Mouse (Mus musculus): Measurements from ENCODE around the gene Cpsf4l. TPM values are rescaled to one million over a fixed set of nuclear protein-coding genes. Genes with fewer than 3 reads are reported as not detected.

Gene Cpsf4l
- polyA plus RNA-seq, 1 experiment from 2014 or later, result 0.18 TPM

DNA sequence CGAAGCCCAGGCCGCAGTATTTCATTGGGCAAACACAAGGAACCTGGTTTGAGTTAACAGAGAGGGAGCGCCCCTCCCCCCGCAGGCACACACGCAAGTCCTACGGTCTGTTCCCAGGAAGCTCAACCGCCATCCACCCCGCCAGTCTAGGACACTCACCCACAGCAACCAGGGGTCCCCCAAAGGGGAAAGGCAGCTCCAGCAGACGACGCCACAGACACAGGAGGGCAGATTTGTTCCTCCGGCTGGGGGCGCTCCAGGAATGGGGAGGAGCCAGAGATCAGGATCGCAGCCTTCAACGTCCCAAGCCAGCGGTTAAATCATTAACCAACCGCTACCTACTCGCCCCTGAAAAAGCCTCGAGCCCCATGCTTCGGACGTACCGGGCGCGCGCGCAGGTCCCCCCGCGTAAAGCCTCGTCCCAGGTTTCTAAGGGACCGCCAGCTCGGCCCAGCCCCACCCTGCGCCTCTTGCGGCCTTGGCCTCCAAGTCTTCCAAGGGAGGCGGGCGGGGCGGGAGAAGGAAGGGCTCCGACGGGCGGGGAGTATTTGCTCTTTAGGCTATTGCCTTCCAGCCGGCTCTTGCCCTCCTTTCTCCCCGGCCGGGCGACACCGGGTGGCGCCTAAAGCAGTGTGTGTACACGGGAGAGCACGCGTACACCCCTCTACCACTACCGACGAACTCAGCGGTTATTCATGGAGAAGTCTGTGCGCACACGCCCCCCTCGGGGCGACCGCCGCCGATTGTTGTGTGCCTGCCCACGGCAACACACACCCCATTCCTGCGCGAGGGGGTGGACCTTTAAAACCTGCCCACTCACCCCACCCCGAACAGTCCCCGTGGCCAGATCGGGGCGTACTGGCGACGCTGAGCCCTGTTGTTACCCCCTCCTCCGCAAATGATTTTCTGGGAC, 41.0 kb upstream of the Cpsf4l start:
- Histone ChIP-seq H3K27ac (ENCODE audit: low read length) (peak overlapping the region; percentile 95), H3K9me3 (replicated peaks; ENCODE audit: control insufficient read depth, low read length) (no peaks in the 10 kb centered on the region), H3K27me3 (ENCODE audit: control insufficient read depth, insufficient read depth, low read depth, low read length) (no peaks in the 10 kb centered on the region), H3K4me2 (ENCODE audit: low read depth, low read length) (peak overlapping the region; percentile 97), H3K9ac (ENCODE audit: low read depth, low read length) (peak overlapping the region; percentile 87), H3K4me1 (ENCODE audit: control insufficient read depth, low read depth, low read length) (peaks cover 49% of the 10 kb centered on the region), H3K4me3 (ENCODE audit: low read depth, low read length) (peak overlapping the region; percentile 75), H3K36me3 (ENCODE audit: control insufficient read depth, insufficient read depth) (no peaks in the 10 kb centered on the region)
- under 1% methylated on average over 66 of the region's 67 CpGs for WGBS (ENCODE audit: insufficient replicate concordance)
- ATAC-seq (ENCODE audit: low read depth), result peak; percentile 45

DNA sequence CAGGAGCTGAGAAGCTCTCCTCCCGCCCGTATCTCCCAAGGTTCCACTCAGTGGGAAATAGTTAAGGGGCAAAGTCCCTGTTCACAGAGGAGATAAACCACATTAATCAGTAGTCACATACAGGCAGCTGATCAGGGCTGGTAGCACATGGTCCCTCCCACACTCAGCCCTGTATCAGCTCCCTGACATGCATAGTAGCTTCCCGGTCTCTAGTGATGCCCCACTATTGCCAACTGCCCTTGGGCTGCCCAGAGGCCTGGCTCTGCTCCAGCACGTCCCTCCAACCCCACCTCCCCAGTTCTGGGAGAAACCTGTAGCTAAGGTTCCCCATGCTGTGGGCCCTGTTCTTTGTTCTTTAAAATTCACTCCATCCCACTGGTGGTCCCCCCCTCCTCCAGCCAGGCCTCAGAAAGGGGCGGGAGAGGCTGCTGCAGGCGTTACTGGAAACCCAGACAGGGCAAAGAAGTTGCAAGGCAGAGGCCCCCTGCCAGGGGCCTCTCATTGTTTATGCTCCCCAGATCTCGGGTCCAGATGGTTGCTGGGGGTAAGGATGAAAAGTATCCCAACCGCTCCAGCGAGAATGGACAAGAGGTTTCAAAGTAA, 40.0 kb upstream of the Cpsf4l start:
- peak overlapping the region; percentile 95 for H3K27ac ChIP-seq (ENCODE audit: low read length)
- 7% methylated on average over 9 of the region's 9 CpGs for WGBS (ENCODE audit: insufficient replicate concordance)
- no peaks in the 10 kb centered on the region for H3K9me3 ChIP-seq (replicated peaks; ENCODE audit: control insufficient read depth, low read length)
- H3K9ac ChIP-seq (ENCODE audit: low read depth, low read length), result peak overlapping the region; percentile 87
- H3K36me3 ChIP-seq (ENCODE audit: control insufficient read depth, insufficient read depth), result no peaks in the 10 kb centered on the region
- H3K4me3 ChIP-seq (ENCODE audit: low read depth, low read length), result peak overlapping the region; percentile 75
- peak; percentile 77 for ATAC-seq (ENCODE audit: low read depth)
- H3K4me1 ChIP-seq (ENCODE audit: control insufficient read depth, low read depth, low read length), result peaks cover 56% of the 10 kb centered on the region
- H3K4me2 ChIP-seq (ENCODE audit: low read depth, low read length), result peak overlapping the region; percentile 97
- no peaks in the 10 kb centered on the region for H3K27me3 ChIP-seq (ENCODE audit: control insufficient read depth, insufficient read depth, low read depth, low read length)

DNA sequence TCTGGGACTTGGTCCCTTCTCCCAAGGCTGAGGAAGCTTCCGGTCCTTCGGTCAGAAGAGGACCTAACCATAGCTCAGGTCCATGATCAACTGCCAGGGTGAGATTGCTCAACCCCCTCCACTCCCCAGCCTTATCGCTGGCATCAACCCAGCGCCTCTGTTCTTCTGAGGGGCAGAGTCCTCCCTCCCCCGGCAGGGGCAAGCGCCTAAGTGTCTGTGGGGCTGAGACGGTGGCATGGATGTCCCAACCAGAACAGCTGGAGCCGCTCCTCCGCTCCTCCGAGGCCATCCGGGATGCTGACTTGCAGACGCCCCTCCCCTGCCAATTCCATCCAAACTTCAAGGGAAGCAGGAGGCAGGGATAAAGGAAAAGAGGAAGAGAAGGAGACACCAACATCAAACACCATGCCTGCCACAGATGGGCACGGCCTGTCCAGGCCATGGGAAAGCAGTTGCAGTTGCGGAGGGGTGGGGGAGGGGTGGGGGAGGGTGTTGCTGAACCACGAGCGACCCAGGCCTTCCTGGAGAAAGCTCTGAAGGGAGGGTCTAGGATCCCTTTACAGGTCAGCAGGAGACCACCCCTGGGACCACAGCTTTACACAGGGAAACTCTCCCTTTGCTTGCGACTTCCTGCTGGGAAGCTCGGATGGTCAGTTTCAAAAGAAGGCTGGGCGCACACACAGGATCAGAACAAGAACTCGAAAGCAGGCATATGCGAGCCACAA, 39.1 kb upstream of the Cpsf4l start:
- H3K36me3 ChIP-seq (ENCODE audit: control insufficient read depth, insufficient read depth), result peaks cover 4% of the 10 kb centered on the region; the same call in 1 of the 2 replicates
- peak overlapping the region; percentile 95 for H3K27ac ChIP-seq (ENCODE audit: low read length)
- H3K4me2 ChIP-seq (ENCODE audit: low read depth, low read length), result peak overlapping the region; percentile 97
- peak overlapping the region; percentile 75 for H3K4me3 ChIP-seq (ENCODE audit: low read depth, low read length)
- no peaks in the 10 kb centered on the region for H3K9me3 ChIP-seq (replicated peaks; ENCODE audit: control insufficient read depth, low read length)
- H3K4me1 ChIP-seq (ENCODE audit: control insufficient read depth, low read depth, low read length), result peaks cover 56% of the 10 kb centered on the region
- WGBS (ENCODE audit: insufficient replicate concordance), result 11% methylated on average over 21 of the region's 21 CpGs
- ATAC-seq (ENCODE audit: low read depth), result peak; percentile 9; the same call in 1 of the 2 replicates
- no peaks in the 10 kb centered on the region for H3K27me3 ChIP-seq (ENCODE audit: control insufficient read depth, insufficient read depth, low read depth, low read length)
- H3K9ac ChIP-seq (ENCODE audit: low read depth, low read length), result peak overlapping the region; percentile 87

DNA sequence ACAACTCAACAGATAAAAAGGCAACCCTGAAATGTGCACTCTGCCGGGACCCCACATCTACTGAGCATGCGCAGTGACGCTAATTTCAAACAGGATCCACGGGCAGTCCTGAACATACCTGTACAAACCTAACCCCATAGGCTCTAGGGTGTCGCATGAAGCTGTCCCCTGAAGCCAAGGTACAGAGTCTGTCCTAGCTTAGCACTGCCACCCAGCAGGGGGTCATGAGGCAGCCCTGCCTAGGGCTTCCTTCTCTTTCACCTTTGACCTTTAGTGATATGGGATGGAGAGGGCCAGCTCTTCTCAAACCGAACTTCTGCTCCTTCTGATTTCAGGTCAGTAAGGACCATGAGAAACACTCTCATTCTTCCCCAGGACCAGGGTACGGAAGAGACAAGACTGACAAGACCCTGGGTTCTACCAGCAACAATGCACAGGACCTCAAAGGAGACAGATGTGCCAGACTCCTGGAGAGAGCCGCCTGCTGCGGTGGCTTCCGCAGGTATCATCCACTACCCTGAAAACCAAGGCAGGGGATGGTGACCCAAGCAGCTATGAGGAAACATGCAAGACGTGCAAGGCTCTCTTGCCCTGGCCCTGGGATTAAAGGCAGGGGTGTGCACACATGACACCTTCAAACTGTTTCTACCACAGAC, 38.0 kb upstream of the Cpsf4l start:
- H3K4me3 ChIP-seq (ENCODE audit: low read depth, low read length), result peak overlapping the region; percentile 75

DNA sequence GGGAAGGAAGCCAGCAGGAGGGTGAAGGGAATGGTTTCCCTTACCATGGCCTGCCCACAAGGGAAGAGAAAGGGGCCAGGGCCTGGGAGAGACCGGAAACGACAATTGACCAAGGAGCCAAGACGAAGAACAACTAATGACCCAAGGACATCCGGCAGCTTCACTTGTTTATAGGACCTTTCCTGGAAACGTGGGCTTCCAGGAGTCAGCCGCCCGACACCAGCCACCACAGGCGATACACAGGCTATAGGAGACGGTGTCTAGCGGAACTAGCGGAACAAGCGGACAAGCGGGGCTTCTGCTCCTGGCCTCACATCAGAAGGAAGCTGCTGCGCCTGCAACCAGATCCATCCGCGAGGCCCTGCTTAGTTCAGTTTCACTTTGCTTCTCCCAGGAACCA, 37.2 kb upstream of the Cpsf4l start:
- Histone ChIP-seq H3K27ac (ENCODE audit: low read length) (peak overlapping the region; percentile 58), H3K9ac (ENCODE audit: low read depth, low read length) (peak overlapping the region; percentile 51), H3K9me3 (replicated peaks; ENCODE audit: control insufficient read depth, low read length) (peaks cover 4% of the 10 kb centered on the region), H3K4me2 (ENCODE audit: low read depth, low read length) (peak overlapping the region; percentile 97), H3K4me1 (ENCODE audit: control insufficient read depth, low read depth, low read length) (peaks cover 48% of the 10 kb centered on the region), H3K27me3 (ENCODE audit: control insufficient read depth, insufficient read depth, low read depth, low read length) (no peaks in the 10 kb centered on the region), H3K4me3 (ENCODE audit: low read depth, low read length) (peak overlapping the region; percentile 75), H3K36me3 (ENCODE audit: control insufficient read depth, insufficient read depth) (peaks cover 13% of the 10 kb centered on the region)
- WGBS (ENCODE audit: insufficient replicate concordance), result 30% methylated on average over 16 of the region's 16 CpGs
- ATAC-seq (ENCODE audit: low read depth), result no peak

More for the DNA sequence above, 38.0 kb upstream of the Cpsf4l start:
- H3K9me3 ChIP-seq (replicated peaks; ENCODE audit: control insufficient read depth, low read length), result peaks cover 2% of the 10 kb centered on the region
- H3K27ac ChIP-seq (ENCODE audit: low read length), result peak overlapping the region; percentile 95
- no peaks in the 10 kb centered on the region for H3K27me3 ChIP-seq (ENCODE audit: control insufficient read depth, insufficient read depth, low read depth, low read length)
- H3K4me2 ChIP-seq (ENCODE audit: low read depth, low read length), result peak overlapping the region; percentile 97
- peaks cover 12% of the 10 kb centered on the region for H3K36me3 ChIP-seq (ENCODE audit: control insufficient read depth, insufficient read depth)
- H3K4me1 ChIP-seq (ENCODE audit: control insufficient read depth, low read depth, low read length), result peaks cover 55% of the 10 kb centered on the region
- WGBS (ENCODE audit: insufficient replicate concordance), result 76% methylated on average over 11 of the region's 11 CpGs
- no peak for ATAC-seq (ENCODE audit: low read depth)
- peak overlapping the region; percentile 38 for H3K9ac ChIP-seq (ENCODE audit: low read depth, low read length)

DNA sequence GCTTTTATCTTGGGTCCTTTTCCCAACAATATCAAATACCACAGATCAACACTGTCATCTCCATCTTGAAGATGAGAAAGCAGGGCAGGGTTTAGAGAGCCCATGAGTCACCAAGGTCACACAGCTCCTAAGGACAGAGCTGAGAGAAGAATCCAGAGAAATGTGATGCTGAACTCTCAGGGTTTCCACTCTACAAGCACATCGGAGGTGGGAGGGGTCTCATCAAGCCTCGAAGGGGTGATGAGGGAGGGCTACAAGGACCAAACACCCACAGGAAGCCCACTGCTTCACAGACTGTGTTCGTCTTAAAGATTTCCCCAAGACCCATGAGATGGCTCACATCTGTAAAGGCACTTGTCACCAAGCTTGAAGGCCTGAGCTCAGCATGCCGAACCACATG, 36.1 kb upstream of the Cpsf4l start:
- no peaks in the 10 kb centered on the region for H3K27me3 ChIP-seq (ENCODE audit: control insufficient read depth, insufficient read depth, low read depth, low read length)
- peaks cover 45% of the 10 kb centered on the region for H3K4me1 ChIP-seq (ENCODE audit: control insufficient read depth, low read depth, low read length)
- H3K36me3 ChIP-seq (ENCODE audit: control insufficient read depth, insufficient read depth), result peaks cover 13% of the 10 kb centered on the region
- no peak overlapping the region for H3K27ac ChIP-seq (ENCODE audit: low read length)
- 72% methylated on average over 4 of the region's 4 CpGs for WGBS (ENCODE audit: insufficient replicate concordance)
- no peak overlapping the region for H3K4me3 ChIP-seq (ENCODE audit: low read depth, low read length)
- H3K9ac ChIP-seq (ENCODE audit: low read depth, low read length), result no peak overlapping the region
- H3K9me3 ChIP-seq (replicated peaks; ENCODE audit: control insufficient read depth, low read length), result peaks cover 4% of the 10 kb centered on the region
- H3K4me2 ChIP-seq (ENCODE audit: low read depth, low read length), result no peak overlapping the region
- ATAC-seq (ENCODE audit: low read depth), result no peak

DNA sequence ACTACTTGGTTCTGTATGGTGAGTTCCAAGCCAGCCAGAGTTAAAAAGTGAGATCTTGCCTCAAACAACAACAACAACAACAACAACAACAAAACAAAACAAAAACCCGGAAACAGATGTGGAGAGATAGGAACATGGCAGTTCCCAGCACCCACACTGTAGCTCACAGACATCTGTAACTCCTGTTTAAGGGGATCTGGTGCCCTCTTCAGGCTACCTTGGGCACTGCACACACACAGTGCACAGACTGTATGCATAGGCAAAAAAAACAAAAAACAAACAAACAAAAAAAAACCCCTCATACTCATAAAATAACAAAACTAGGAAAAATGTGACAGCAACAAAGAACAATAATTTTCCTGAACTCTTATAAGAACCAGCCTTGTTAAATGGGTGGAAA, 33.2 kb upstream of the Cpsf4l start:
- peaks cover 13% of the 10 kb centered on the region for H3K36me3 ChIP-seq (ENCODE audit: control insufficient read depth, insufficient read depth)
- no peaks in the 10 kb centered on the region for H3K27me3 ChIP-seq (ENCODE audit: control insufficient read depth, insufficient read depth, low read depth, low read length)
- H3K27ac ChIP-seq (ENCODE audit: low read length), result no peak overlapping the region
- no peak overlapping the region for H3K4me3 ChIP-seq (ENCODE audit: low read depth, low read length)
- no peak overlapping the region for H3K9ac ChIP-seq (ENCODE audit: low read depth, low read length)
- 69% methylated on average over 1 of the region's 1 CpGs for WGBS (ENCODE audit: insufficient replicate concordance)
- H3K4me1 ChIP-seq (ENCODE audit: control insufficient read depth, low read depth, low read length), result peaks cover 40% of the 10 kb centered on the region
- no peak overlapping the region for H3K4me2 ChIP-seq (ENCODE audit: low read depth, low read length)
- no peak for ATAC-seq (ENCODE audit: low read depth)
- H3K9me3 ChIP-seq (replicated peaks; ENCODE audit: control insufficient read depth, low read length), result peaks cover 4% of the 10 kb centered on the region

DNA sequence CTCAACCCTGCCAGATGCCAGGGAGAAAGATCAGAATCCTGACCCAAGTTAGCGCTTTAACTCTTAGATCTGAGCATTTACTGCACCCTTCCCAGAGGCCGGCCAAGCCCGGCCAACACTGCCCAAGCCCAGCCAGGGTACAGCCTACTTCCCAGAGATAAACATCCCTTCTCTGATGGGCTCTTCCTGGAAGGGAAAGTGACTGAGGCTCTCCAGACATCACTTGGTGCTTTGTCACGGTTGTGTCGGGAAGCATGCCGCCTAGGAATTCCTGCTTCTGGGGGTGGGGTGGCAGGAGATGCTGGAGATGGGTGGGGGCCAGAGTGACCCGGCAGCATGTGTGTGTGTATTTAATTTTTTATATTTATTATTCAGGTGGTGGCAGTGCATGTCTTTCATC, 30.3 kb upstream of the Cpsf4l start:
- H3K36me3 ChIP-seq (ENCODE audit: control insufficient read depth, insufficient read depth), result peaks cover 13% of the 10 kb centered on the region
- no peaks in the 10 kb centered on the region for H3K27me3 ChIP-seq (ENCODE audit: control insufficient read depth, insufficient read depth, low read depth, low read length)
- H3K4me2 ChIP-seq (ENCODE audit: low read depth, low read length), result no peak overlapping the region
- H3K9ac ChIP-seq (ENCODE audit: low read depth, low read length), result no peak overlapping the region
- peaks cover 4% of the 10 kb centered on the region for H3K9me3 ChIP-seq (replicated peaks; ENCODE audit: control insufficient read depth, low read length)
- WGBS (ENCODE audit: insufficient replicate concordance), result 75% methylated on average over 7 of the region's 7 CpGs
- ATAC-seq (ENCODE audit: low read depth), result no peak
- H3K4me1 ChIP-seq (ENCODE audit: control insufficient read depth, low read depth, low read length), result peaks cover 35% of the 10 kb centered on the region
- no peak overlapping the region for H3K4me3 ChIP-seq (ENCODE audit: low read depth, low read length)
- no peak overlapping the region for H3K27ac ChIP-seq (ENCODE audit: low read length)

Measured in liver, embryonic 16.5 days (tissue).